Mouse (Mus musculus): ENCODE measurements at regions not wholly inside any gene's neighbourhood (a gene's known extent, or its start where the extent isn't known, plus 50 kb on each side); places are given as distances from the start of the nearest gene placed in this dataset.

GRCm38 (mm10) chr7:129048023-129048422, 208.8 kb upstream of the Plpp4 start:
- DNase-seq (ENCODE audit: low spot score in 2 of 2) = no peak

DNA sequence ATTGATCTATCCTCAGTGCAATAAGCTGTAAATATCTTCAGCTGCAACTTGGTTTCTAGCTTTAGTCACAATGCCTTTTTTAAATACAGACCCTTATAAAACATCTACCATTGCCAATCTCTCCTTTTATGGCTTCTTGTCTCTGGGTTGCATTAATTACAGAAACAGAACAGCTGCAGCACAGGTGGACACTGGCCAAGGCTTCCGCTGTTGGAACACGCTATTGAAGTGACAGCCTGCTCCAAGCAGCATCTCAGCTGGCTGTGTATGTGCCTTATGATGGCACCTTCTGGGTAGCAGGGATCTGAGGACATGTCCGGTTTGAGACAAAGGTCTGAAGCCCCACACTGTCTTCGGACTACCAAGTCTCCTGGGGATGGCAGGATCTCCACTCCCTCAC, 207.1 kb upstream of the Plpp4 start:
- DNase-seq (ENCODE audit: low spot score in 2 of 2) = peak; percentile 11 to 16

GRCm38 (mm10) chr7:129050675-129051074, 206.2 kb upstream of the Plpp4 start:
- no peak for DNase-seq (ENCODE audit: low spot score in 2 of 2)

DNA sequence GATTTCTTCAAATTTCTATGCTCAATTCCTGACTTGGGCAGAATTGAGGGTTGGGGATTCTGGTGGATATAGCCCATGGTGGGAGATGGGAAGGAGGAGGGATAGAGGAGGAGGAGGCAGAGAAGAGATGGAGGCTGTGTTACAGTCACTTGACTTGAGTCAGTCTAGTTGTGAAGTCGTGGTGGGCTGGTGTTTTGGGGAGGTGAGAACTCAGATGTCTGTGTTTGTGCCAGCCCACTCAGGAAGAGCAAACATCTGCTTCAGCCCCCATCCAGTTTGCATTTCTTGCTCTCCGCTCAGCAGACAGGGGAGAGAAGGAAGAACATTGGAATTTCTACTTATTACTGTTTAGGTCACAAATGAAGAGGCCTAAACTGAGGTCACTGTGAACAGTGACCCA, 189.9 kb upstream of the Plpp4 start:
- no peak for DNase-seq (ENCODE audit: low spot score in 2 of 2)

- DNase-seq (ENCODE audit: low spot score in 2 of 2) = peak in 1 of 2 experiments; percentile 6
Observed at GRCm38 (mm10) chr7:129068137-129068536, 188.7 kb upstream of the Plpp4 start.

GRCm38 (mm10) chr7:129079786-129080185, 177.0 kb upstream of the Plpp4 start:
- peak in 1 of 2 experiments; percentile 6 for DNase-seq (ENCODE audit: low spot score in 2 of 2)

DNA sequence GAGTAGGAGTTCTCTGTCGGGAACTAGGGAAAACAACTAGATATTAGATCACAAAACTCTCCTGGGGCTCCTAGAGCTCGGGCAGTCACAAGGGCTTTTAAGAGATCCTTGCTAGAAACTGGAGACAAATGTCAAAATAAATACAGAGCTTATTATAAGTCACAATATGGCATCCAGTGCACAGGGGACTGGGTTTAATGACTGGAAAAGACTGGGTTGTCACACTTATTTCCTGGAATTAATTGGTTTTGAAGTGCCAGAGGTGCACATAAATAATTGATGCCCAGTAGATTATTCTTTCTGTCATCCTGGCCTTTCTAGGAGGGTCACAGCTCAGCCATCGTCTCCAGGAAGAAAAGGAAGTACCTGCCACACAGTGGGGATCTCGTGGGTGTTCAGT, 165.4 kb upstream of the Plpp4 start:
- DNase-seq (ENCODE audit: low spot score in 2 of 2) = no peak

DNA sequence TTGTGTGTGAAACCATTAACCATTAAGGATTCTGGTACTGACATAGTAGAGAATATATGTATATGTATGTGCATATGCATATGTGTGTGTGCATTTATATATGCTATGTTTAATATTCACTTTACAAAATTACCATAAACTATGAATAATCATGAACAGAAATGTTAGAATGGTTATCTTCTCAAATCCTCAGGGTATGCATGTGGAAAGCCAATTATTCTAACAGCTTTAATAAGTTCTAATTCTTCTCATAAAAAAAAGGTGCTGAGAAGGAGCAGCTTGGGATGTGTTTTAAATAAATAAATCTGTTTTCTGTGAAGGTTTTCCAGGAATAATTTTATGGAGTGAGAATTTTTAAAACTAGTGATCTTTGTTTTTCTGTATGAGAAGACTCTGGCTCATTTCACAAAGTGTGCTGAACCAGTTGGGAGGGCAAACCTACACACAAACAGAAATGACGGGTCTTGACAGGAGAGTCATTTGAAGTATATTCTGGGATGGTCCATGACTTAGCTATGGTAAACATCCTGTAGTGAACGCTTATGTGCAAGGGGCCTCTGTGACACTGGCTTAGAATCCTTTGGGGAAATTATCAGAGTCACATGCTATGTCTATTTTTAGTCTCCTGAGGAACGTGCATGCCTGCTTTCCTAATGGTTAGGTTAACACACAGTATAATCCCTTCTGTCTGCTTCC, 160.3 kb upstream of the Plpp4 start:
- no peak for DNase-seq (ENCODE audit: low spot score in 2 of 2)

- peak; percentile 68 to 77 for DNase-seq (ENCODE audit: low spot score in 2 of 2)
Observed at GRCm38 (mm10) chr7:129102437-129102836, 154.4 kb upstream of the Plpp4 start.

DNA sequence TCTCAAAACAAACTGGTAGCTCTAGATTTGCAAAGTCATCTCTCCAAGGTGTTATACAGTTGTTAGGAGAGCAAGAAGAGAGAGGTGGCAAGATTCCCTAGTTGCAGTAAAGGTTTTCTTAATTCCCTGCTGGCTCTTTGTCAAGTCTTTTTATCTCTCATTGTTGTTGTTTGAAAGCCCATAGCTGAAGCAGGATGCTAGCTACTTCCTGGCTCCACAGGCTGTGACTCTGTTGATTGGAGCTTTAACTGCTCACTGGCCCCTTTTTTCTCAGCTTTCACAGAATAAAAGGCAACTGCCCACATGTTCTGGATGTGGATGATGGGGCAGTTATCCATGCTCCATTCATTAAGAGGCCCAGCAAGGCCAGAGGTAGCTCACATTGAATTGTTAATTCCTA, 122.7 kb upstream of the Plpp4 start:
- DNase-seq (ENCODE audit: low spot score in 2 of 2) = no peak

DNA sequence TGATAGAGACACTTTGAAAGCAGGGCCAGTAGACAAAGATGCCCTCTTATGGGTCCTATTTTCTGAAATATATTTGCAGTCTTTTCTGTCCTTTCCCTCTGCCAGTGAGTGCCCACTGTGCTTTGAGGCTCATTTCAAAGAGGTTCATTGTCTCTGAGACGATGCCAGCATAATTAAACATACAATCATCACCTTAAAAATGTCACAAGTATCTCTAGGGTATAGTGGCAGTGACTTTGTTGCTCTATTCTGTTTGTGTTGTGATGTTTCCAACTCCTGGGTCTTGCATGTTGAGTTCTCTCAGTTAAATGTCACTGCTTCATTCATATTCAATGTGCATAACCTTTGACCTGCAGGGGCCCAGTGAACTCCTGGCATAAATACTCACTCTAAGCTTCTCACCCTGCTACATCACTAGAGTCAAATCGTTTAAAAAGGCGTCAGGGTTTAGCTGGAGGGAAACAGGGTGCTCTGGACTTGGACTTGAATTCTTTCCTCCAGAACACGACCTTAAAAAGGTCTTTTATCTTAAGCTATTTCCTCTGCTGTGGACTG, 122.1 kb upstream of the Plpp4 start:
- DNase-seq (ENCODE audit: low spot score in 2 of 2) = no peak

- DNase-seq (ENCODE audit: low spot score in 2 of 2) = peak; percentile 9 to 70
Observed at GRCm38 (mm10) chr7:129137303-129137990, 119.4 kb upstream of the Plpp4 start.

- no peak for DNase-seq (ENCODE audit: low spot score in 2 of 2)
Observed at GRCm38 (mm10) chr7:129141942-129142598, 114.8 kb upstream of the Plpp4 start.

DNA sequence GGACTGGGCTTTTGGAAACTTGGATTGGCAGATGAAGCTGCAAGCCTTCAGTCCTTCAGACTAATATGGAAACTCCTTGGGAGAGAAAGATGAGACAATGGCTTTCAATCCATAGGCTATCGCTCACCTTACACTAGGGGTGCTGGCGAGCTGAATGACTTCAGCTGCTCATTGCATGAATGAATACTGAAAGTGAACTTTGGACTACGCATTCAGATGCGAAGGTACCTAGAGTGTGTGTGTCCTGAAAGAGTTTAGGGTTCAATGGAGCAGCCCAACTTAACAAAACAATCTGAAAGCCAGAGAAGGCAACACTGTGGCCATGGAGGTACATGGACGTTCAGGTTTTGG, 114.3 kb upstream of the Plpp4 start:
- DNase-seq (ENCODE audit: low spot score in 2 of 2) = no peak

- DNase-seq (ENCODE audit: low spot score in 2 of 2) = no peak
Observed at GRCm38 (mm10) chr7:129155577-129155976, 101.3 kb upstream of the Plpp4 start.

- peak; percentile 13 to 57 for DNase-seq (ENCODE audit: low spot score in 2 of 2)
Observed at GRCm38 (mm10) chr7:129169971-129170370, 86.9 kb upstream of the Plpp4 start.

- DNase-seq (ENCODE audit: low spot score in 2 of 2) = no peak
Observed at GRCm38 (mm10) chr7:129190933-129191332, 65.9 kb upstream of the Plpp4 start.

DNA sequence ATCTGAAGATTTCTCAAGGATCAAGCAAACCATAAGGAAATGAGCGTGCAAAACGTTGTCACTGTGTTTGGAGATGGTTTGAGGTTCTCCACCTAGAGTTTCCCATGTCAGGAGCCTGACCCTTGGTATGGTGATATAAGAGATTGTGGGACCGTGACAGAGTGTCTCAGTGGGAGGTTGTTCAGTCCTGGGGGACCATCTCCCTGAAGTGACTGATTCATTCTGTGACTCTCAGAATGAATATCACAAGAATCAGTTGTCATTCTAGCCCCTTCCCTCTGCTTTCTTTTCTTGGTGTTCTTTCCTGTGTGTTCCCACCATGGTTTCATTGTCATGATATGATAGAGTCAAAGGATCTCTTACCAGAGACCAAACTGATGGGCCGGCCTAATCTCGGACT, 49.8 kb upstream of the Plpp4 start:
- no peak for DNase-seq (ENCODE audit: low spot score in 2 of 2)
